11 mouse cellular contexts compared by ENCODE assay signal in the genomic region with DNA sequence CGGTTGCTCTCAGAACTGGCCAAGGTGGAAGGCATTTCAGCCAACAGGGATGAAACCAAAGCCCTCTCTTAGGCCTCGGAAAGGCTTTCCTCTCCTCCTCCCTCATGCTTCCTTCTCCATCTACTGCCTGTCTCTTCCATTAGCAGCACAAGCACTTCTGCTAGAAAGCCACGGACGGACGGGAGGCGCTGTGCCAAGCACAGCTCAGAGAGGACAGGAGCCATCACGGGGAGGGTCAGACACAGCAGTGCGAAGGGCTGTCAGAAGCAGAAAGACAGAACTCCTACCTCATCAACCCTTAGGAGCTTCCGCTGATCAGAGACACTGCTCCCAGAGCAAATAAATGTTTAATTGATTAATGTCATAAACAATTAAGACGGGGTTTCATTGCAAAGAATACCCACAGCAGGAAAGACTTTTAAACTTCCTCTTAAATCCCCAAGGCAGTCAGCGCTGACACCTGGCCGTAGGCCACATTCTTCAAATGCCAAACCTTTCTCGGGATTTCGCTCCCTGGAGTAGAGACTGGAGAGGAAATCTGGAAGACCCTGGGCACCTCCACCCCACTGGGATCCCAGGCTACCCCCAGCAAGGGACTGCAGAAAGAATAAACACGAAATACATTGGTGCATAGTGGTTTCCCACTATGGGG. TPM values are rescaled to one million over a fixed set of nuclear protein-coding genes. Genes with fewer than 3 reads are reported as not detected.
DNase-seq lines count a peak whose midpoint lies in the region; ATAC-seq and TF ChIP-seq lines count a peak whose summit lies in the region.
"Had no signal": no experiment of that assay in that cellular context is flagged by ENCODE, and none has a peak within 500 bp of the region (broad histone marks: within the 10 kb centered on the region; RNA-seq: fewer than 3 reads in every experiment).

No protein-coding gene starts in this region.

- H3K4me3 ChIP-seq in neural tube, embryonic 13.5 days = no peak overlapping the region
- no peak overlapping the region for H3K4me3 ChIP-seq in heart, embryonic 11.5 days (ENCODE audit: low read depth, low read length)
- no peak overlapping the region for H3K4me3 ChIP-seq in stomach, postnatal 0 days (ENCODE audit: low read depth, low read length)
- H3K4me3 ChIP-seq: erythroblast, embryonic 14.5 days; midbrain, embryonic 12.5 days had no signal

- no peak for ATAC-seq in neural tube, embryonic 13.5 days (ENCODE audit: low read depth)
- no peak for ATAC-seq in heart, embryonic 11.5 days (replicated peaks; ENCODE audit: insufficient number of reproducible peaks, low FRiP score, low TSS enrichment)
- ATAC-seq in stomach, postnatal 0 days (ENCODE audit: low FRiP score, low TSS enrichment) = no peak; the same call in 1 of the 2 replicates

- no peaks in the 10 kb centered on the region for H3K36me3 ChIP-seq in neural tube, embryonic 13.5 days
- H3K36me3 ChIP-seq in heart, embryonic 11.5 days (ENCODE audit: control insufficient read depth, insufficient read depth, low read length) = no peaks in the 10 kb centered on the region; the same call in 1 of the 2 replicates
- no peaks in the 10 kb centered on the region for H3K36me3 ChIP-seq in stomach, postnatal 0 days (ENCODE audit: control insufficient read depth, insufficient read depth, low read length)
- H3K36me3 ChIP-seq: midbrain, embryonic 12.5 days had no signal

- H3K4me2 ChIP-seq in neural tube, embryonic 13.5 days = 0 out of 2 replicates have a peak overlapping the region, but pooled peaks have one; percentile 5
- H3K4me2 ChIP-seq in heart, embryonic 11.5 days = peak overlapping the region; percentile 35
- H3K4me2 ChIP-seq in stomach, postnatal 0 days (replicated peaks; ENCODE audit: low read depth) = no peak overlapping the region; the same call in 1 of the 2 replicates
- H3K4me2 ChIP-seq: midbrain, embryonic 12.5 days had no signal

- H3K9ac ChIP-seq in neural tube, embryonic 13.5 days = no peak overlapping the region
- no peak overlapping the region for H3K9ac ChIP-seq in heart, embryonic 11.5 days (ENCODE audit: low read depth, low read length)
- H3K9ac ChIP-seq in stomach, postnatal 0 days (ENCODE audit: low read length) = no peak overlapping the region
- H3K9ac ChIP-seq: midbrain, embryonic 12.5 days had no signal

- peak; percentile 47 for TF ChIP-seq CTCF in stomach, postnatal 0 days (IDR thresholded peaks at IDR 0.05; ENCODE audit: low read depth)

- H3K27me3 ChIP-seq in neural tube, embryonic 13.5 days = peaks cover 31% of the 10 kb centered on the region
- H3K27me3 ChIP-seq in heart, embryonic 11.5 days (ENCODE audit: control insufficient read depth, insufficient read depth, low read length) = no peaks in the 10 kb centered on the region
- H3K27me3 ChIP-seq in stomach, postnatal 0 days (ENCODE audit: control insufficient read depth, insufficient read depth, low read length) = no peaks in the 10 kb centered on the region
- H3K27me3 ChIP-seq: midbrain, embryonic 12.5 days had no signal

- H3K4me1 ChIP-seq in neural tube, embryonic 13.5 days (replicated peaks) = peaks cover 44% of the 10 kb centered on the region
- H3K4me1 ChIP-seq in heart, embryonic 11.5 days (ENCODE audit: control insufficient read depth, insufficient read depth, low read length) = peaks cover 12% of the 10 kb centered on the region
- H3K4me1 ChIP-seq in stomach, postnatal 0 days (replicated peaks; ENCODE audit: control insufficient read depth, insufficient read depth) = peaks cover 3% of the 10 kb centered on the region; the same call in 1 of the 2 replicates

- 0 out of 2 replicates have a peak overlapping the region, but pooled peaks have one; percentile 18 for H3K27ac ChIP-seq in neural tube, embryonic 13.5 days (replicated peaks)
- no peak overlapping the region for H3K27ac ChIP-seq in heart, embryonic 11.5 days (ENCODE audit: low read depth, low read length)
- H3K27ac ChIP-seq in stomach, postnatal 0 days (replicated peaks) = no peak overlapping the region
- H3K27ac ChIP-seq: midbrain, embryonic 12.5 days had no signal

- no peak for DNase-seq in neural tube, embryonic 10.5 days (ENCODE audit: extremely low spot score, low spot score)
- DNase-seq in kidney, postnatal 14 days = peak; percentile 51
- peak; percentile 26 for DNase-seq in stomach, postnatal 0 days (ENCODE audit: low spot score)
- DNase-seq in left cerebral cortex, adult 11 months (ENCODE audit: low spot score) = no peak
- DNase-seq in frontal cortex, postnatal 36 days (ENCODE audit: low spot score in 2 of 2) = no peak
- DNase-seq in adrenal gland, postnatal 25 days = no peak

- no peaks in the 10 kb centered on the region for H3K9me3 ChIP-seq in neural tube, embryonic 13.5 days
- H3K9me3 ChIP-seq in heart, embryonic 11.5 days (replicated peaks; ENCODE audit: control insufficient read depth, low read length) = no peaks in the 10 kb centered on the region
- no peaks in the 10 kb centered on the region for H3K9me3 ChIP-seq in stomach, postnatal 0 days (ENCODE audit: control insufficient read depth, low read length)
- H3K9me3 ChIP-seq: midbrain, embryonic 12.5 days had no signal

- no peak for TF ChIP-seq EP300 in stomach, postnatal 0 days (optimal IDR thresholded peaks at IDR 0.05)

- 31% methylated on average over 15 of the region's 15 CpGs for WGBS in neural tube, embryonic 13.5 days
- 22% methylated on average over 15 of the region's 15 CpGs for WGBS in heart, embryonic 11.5 days (ENCODE audit: insufficient replicate concordance)
- whole genome bisulfite sequencing in stomach, postnatal 0 days = 22% methylated on average over 15 of the region's 15 CpGs

RNA-seq across cellular contexts. Expression of a gene that starts 30.8 kb away (rescaled TPM):
- 13.5 TPM in 2 replicates for polyA plus RNA-seq in neural tube, embryonic 13.5 days (2015; fragmentation: Nextera tagmentation; extraction: Ambion mirVana)
- 5.8 and 6.9 TPM in 2 replicates for polyA plus RNA-seq in heart, embryonic 11.5 days (2014; fragmentation: Nextera tagmentation; extraction: Ambion mirVana)
- 4.6 and 4.8 TPM in 2 replicates for polyA plus RNA-seq in stomach, postnatal 0 days (2015; fragmentation: Nextera tagmentation; extraction: Ambion mirVana)
- 12.7 and 15.1 TPM in 2 replicates for total RNA-seq in adrenal gland, postnatal 25 days (2021)
- total RNA-seq: MEL had no signal
- polyA plus RNA-seq: erythroblast, embryonic 14.5 days had no signal

Comparison
In these comparisons a context has a peak if more than half of its experiments do, and no peak if none do; other contexts are left out.
1. DNase-seq: peak in kidney, postnatal 14 days (single experiment) and stomach, postnatal 0 days (single experiment); none in neural tube, embryonic 10.5 days (single experiment), left cerebral cortex, adult 11 months (single experiment), frontal cortex, postnatal 36 days (0 of 2) and adrenal gland, postnatal 25 days (single experiment).